Mouse (Mus musculus): ENCODE data around the gene Pced1b. TPM values are rescaled to one million over a fixed set of nuclear protein-coding genes. Genes with fewer than 3 reads are reported as not detected.
A peak's percentile ranks its signal among the peaks of the same experiment; 100 is the strongest.

Gene Pced1b
- polyA plus RNA-seq, 1 experiment from 2014 or later = 6.0 TPM

DNA sequence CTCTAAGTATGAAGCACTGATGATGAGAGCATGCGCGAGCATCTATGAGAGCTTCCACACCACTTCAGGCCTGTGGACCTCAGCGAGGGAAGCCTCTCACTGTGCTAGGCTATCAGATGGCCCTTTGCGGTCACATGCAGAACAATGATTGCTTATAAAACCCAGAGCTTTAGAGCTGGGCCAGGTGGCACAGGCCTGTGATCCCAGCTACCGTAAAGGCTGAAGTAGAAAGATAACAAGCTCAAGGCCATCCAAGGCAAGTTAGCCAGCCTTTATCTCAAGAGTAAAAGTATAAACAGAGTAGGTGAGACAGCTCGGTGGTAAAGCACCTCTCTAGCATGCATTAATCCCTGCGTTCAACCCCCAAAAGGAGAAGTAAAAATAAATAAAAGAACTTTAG lies 158.1 kb downstream of the Pced1b start:
- Histone ChIP-seq H3K4me3 (ENCODE audit: low read length) (no peak overlapping the region), H3K4me2 (ENCODE audit: low read depth, low read length) (no peak overlapping the region), H3K9ac (ENCODE audit: low read length) (no peak overlapping the region), H3K27me3 (ENCODE audit: control insufficient read depth, insufficient read depth, low read depth, low read length) (no peaks in the 10 kb centered on the region), H3K36me3 (ENCODE audit: control insufficient read depth, insufficient read depth, low read length) (no peaks in the 10 kb centered on the region), H3K9me3 (ENCODE audit: control insufficient read depth, low read length) (no peaks in the 10 kb centered on the region), H3K4me1 (replicated peaks; ENCODE audit: control insufficient read depth, insufficient read depth, low read length) (peaks cover 13% of the 10 kb centered on the region), H3K27ac (ENCODE audit: low read length) (no peak overlapping the region)
- 55% methylated on average over 7 of the region's 7 CpGs for WGBS
- no peak for ATAC-seq (ENCODE audit: low read depth)

DNA sequence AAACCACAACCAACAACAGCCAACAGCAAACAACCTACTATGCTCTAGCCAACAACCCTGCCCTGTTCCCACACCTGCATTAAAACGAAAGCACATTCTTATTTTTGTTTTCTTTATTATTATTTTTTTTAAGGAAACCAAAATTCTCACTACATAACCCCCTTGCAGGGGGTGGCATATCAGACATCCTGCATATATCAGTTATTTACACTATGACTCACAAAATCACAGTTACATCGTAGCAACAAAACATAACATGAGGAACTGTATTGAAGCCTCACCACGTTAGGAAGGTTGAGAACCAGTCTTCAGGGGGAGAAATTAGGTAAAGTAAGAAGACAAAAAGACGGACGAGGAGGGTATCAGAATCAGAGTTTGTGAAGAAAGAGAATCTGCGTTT lies 159.2 kb downstream of the Pced1b start:
- Histone ChIP-seq H3K9ac (ENCODE audit: low read length) (no peak overlapping the region), H3K4me3 (ENCODE audit: low read length) (no peak overlapping the region), H3K27ac (ENCODE audit: low read length) (no peak overlapping the region), H3K27me3 (ENCODE audit: control insufficient read depth, insufficient read depth, low read depth, low read length) (no peaks in the 10 kb centered on the region), H3K9me3 (ENCODE audit: control insufficient read depth, low read length) (no peaks in the 10 kb centered on the region), H3K36me3 (ENCODE audit: control insufficient read depth, insufficient read depth, low read length) (no peaks in the 10 kb centered on the region), H3K4me2 (ENCODE audit: low read depth, low read length) (no peak overlapping the region), H3K4me1 (replicated peaks; ENCODE audit: control insufficient read depth, insufficient read depth, low read length) (peaks cover 13% of the 10 kb centered on the region)
- no peak for ATAC-seq (ENCODE audit: low read depth)
- 83% methylated on average over 6 of the region's 6 CpGs for WGBS

DNA sequence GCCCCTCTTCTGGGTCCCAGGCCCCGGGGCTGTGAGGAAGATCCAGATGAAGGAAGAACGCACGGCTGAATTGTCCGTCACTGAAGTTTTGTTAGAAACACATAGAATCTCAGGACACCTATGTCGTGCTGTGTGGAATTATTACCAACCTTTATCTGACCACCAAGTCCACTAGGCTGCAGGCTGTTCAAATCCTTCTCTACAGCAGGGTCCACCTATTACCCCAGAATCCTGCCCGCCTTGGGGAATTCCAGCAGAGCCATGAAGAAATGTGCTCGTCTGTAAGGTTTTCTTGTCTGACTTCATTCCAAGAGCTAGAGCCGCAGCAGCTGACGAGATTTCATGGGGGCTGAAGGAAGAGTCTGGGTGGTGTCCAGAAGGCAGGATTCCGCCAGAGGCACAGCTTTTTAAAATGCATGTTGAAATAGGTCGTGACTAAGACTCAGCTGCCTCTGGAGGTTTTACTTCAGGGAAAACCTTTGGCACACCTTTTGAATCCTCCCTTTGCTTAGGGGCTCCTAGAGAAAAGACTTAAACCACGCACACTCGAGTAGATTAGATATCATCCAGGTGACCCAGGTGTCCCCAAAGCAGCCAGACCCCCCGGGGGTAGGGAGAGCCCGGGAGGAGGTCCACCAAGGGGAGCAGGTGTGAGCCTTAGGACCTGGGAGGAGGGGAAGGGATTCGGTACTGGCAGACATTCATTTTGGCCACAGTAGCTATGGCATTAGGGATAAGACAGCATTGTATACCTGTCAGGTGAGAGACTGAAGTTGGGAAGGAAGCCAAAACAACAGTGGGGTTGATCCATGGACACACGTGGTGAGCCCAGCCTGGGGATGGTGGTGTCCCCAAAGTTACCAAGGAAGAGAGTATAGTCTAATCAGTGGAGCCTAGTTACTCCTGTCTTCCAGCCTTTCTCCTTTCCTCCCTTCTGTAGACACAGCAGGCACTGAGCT lies 160.9 kb downstream of the Pced1b start:
- peak; percentile 49; the same call in 1 of the 2 replicates for ATAC-seq (ENCODE audit: low read depth)
- Histone ChIP-seq H3K4me2 (ENCODE audit: low read depth, low read length) (0 out of 2 replicates have a peak overlapping the region, but pooled peaks have one; percentile 10), H3K9me3 (ENCODE audit: control insufficient read depth, low read length) (no peaks in the 10 kb centered on the region), H3K4me3 (ENCODE audit: low read length) (no peak overlapping the region), H3K9ac (ENCODE audit: low read length) (no peak overlapping the region), H3K27me3 (ENCODE audit: control insufficient read depth, insufficient read depth, low read depth, low read length) (no peaks in the 10 kb centered on the region), H3K4me1 (replicated peaks; ENCODE audit: control insufficient read depth, insufficient read depth, low read length) (peaks cover 13% of the 10 kb centered on the region), H3K36me3 (ENCODE audit: control insufficient read depth, insufficient read depth, low read length) (no peaks in the 10 kb centered on the region), H3K27ac (ENCODE audit: low read length) (no peak overlapping the region)
- WGBS = 43% methylated on average over 17 of the region's 17 CpGs

DNA sequence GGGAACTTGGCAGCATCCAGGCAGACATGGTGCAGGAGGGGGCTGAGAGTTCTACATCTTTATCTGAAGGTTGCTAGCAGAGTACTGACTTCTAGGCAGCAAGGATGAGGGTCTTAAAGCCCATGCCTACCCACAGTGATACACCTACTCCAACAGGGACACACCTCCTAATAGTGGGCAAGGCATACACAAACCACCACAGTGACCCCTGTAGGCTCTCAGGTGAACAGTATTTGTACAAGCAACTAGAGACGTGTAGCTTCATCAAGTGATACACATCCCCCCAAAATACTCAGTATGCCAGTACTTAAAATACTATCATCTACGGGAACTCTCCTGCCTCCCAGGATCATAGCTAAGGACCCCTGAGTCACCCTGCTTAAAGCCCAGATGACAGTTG lies 164.2 kb downstream of the Pced1b start:
- Histone ChIP-seq H3K27me3 (ENCODE audit: control insufficient read depth, insufficient read depth, low read depth, low read length) (no peaks in the 10 kb centered on the region), H3K27ac (ENCODE audit: low read length) (no peak overlapping the region), H3K4me2 (ENCODE audit: low read depth, low read length) (no peak overlapping the region), H3K4me1 (replicated peaks; ENCODE audit: control insufficient read depth, insufficient read depth, low read length) (peaks cover 13% of the 10 kb centered on the region), H3K9me3 (ENCODE audit: control insufficient read depth, low read length) (no peaks in the 10 kb centered on the region), H3K9ac (ENCODE audit: low read length) (no peak overlapping the region), H3K36me3 (ENCODE audit: control insufficient read depth, insufficient read depth, low read length) (no peaks in the 10 kb centered on the region), H3K4me3 (ENCODE audit: low read length) (no peak overlapping the region)
- ATAC-seq (ENCODE audit: low read depth) = no peak
- 90% methylated on average over 2 of the region's 2 CpGs for WGBS

GRCm38 (mm10) chr15:97411671-97412070 lies 164.8 kb downstream of the Pced1b start:
- H3K27me3 ChIP-seq (ENCODE audit: control insufficient read depth, insufficient read depth, low read depth, low read length) = no peaks in the 10 kb centered on the region
- H3K4me2 ChIP-seq (ENCODE audit: low read depth, low read length) = no peak overlapping the region
- no peak overlapping the region for H3K4me3 ChIP-seq (ENCODE audit: low read length)
- no peak overlapping the region for H3K27ac ChIP-seq (ENCODE audit: low read length)
- peaks cover 13% of the 10 kb centered on the region for H3K4me1 ChIP-seq (replicated peaks; ENCODE audit: control insufficient read depth, insufficient read depth, low read length)
- no peak overlapping the region for H3K9ac ChIP-seq (ENCODE audit: low read length)
- H3K36me3 ChIP-seq (ENCODE audit: control insufficient read depth, insufficient read depth, low read length) = no peaks in the 10 kb centered on the region
- 90% methylated on average over 6 of the region's 6 CpGs for WGBS
- no peaks in the 10 kb centered on the region for H3K9me3 ChIP-seq (ENCODE audit: control insufficient read depth, low read length)
- ATAC-seq (ENCODE audit: low read depth) = no peak

- H3K27me3 ChIP-seq (ENCODE audit: control insufficient read depth, insufficient read depth, low read depth, low read length) = no peaks in the 10 kb centered on the region
- H3K4me3 ChIP-seq (ENCODE audit: low read length) = no peak overlapping the region
- no peak overlapping the region for H3K4me2 ChIP-seq (ENCODE audit: low read depth, low read length)
- H3K4me1 ChIP-seq (replicated peaks; ENCODE audit: control insufficient read depth, insufficient read depth, low read length) = peaks cover 12% of the 10 kb centered on the region
- 67% methylated on average over 8 of the region's 8 CpGs for WGBS
- H3K9ac ChIP-seq (ENCODE audit: low read length) = no peak overlapping the region
- no peak overlapping the region for H3K27ac ChIP-seq (ENCODE audit: low read length)
- H3K36me3 ChIP-seq (ENCODE audit: control insufficient read depth, insufficient read depth, low read length) = no peaks in the 10 kb centered on the region
- no peak for ATAC-seq (ENCODE audit: low read depth)
- H3K9me3 ChIP-seq (ENCODE audit: control insufficient read depth, low read length) = no peaks in the 10 kb centered on the region
These were observed 165.4 kb downstream of the Pced1b start for GRCm38 (mm10) chr15:97412308-97412707.

DNA sequence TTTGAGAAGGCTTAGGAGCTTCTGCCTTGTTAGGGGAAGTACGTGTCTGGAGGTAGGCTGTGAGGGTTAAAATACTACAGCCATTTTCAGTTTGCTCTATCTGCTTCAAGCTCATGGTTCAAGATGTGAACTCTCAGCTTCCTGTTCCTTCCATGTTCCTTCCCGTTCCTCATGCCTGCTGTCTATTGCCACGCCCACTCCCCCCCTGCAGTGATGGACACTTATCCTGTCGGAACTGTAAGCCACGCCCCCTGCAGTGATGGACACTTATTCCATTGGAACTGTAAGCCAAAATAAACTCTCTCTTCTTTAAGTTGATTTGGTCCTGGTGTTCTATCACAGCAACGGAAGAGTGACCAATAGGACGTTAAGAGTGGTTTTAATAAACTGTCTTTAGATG lies 166.0 kb downstream of the Pced1b start:
- WGBS = 82% methylated on average over 7 of the region's 7 CpGs
- no peak overlapping the region for H3K9ac ChIP-seq (ENCODE audit: low read length)
- no peak overlapping the region for H3K27ac ChIP-seq (ENCODE audit: low read length)
- H3K4me3 ChIP-seq (ENCODE audit: low read length) = no peak overlapping the region
- no peak overlapping the region for H3K4me2 ChIP-seq (ENCODE audit: low read depth, low read length)
- no peaks in the 10 kb centered on the region for H3K9me3 ChIP-seq (ENCODE audit: control insufficient read depth, low read length)
- no peak for ATAC-seq (ENCODE audit: low read depth)
- H3K36me3 ChIP-seq (ENCODE audit: control insufficient read depth, insufficient read depth, low read length) = no peaks in the 10 kb centered on the region
- peaks cover 6% of the 10 kb centered on the region for H3K4me1 ChIP-seq (replicated peaks; ENCODE audit: control insufficient read depth, insufficient read depth, low read length)
- H3K27me3 ChIP-seq (ENCODE audit: control insufficient read depth, insufficient read depth, low read depth, low read length) = no peaks in the 10 kb centered on the region

GRCm38 (mm10) chr15:97414718-97415413 lies 168.0 kb downstream of the Pced1b start:
- WGBS = 58% methylated on average over 12 of the region's 12 CpGs
- Histone ChIP-seq H3K4me2 (ENCODE audit: low read depth, low read length) (no peak overlapping the region), H3K9ac (ENCODE audit: low read length) (no peak overlapping the region), H3K4me3 (ENCODE audit: low read length) (no peak overlapping the region), H3K27me3 (ENCODE audit: control insufficient read depth, insufficient read depth, low read depth, low read length) (no peaks in the 10 kb centered on the region), H3K27ac (ENCODE audit: low read length) (no peak overlapping the region), H3K36me3 (ENCODE audit: control insufficient read depth, insufficient read depth, low read length) (no peaks in the 10 kb centered on the region), H3K9me3 (ENCODE audit: control insufficient read depth, low read length) (no peaks in the 10 kb centered on the region), H3K4me1 (replicated peaks; ENCODE audit: control insufficient read depth, insufficient read depth, low read length) (no peaks in the 10 kb centered on the region; the same call in 1 of the 2 replicates)
- ATAC-seq (ENCODE audit: low read depth) = no peak

DNA sequence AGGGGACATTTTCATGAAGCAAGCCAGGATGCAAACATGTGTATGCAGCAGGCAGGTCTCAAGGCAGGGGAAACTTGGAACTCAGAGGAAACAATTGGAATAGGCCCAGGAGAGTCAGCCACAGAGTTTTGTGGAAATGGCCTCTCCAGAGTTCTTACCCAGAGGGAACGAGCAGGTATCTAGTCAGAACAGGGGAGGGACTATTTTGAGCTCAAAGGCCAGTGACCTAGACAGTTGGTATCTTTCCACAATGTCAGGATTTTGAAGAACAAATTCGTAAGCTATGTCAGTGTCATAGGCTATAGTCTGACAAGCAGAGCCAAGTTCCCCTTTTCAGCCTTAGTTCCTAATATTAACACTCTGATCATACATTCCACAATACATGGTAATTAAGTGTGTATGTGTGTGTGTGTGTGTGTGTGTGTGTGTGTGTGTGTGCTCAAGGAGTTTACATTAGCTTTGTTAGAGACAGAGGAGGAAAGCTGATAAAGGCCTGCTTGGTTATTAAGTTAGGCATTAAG lies 168.6 kb downstream of the Pced1b start:
- H3K27me3 ChIP-seq (ENCODE audit: control insufficient read depth, insufficient read depth, low read depth, low read length) = no peaks in the 10 kb centered on the region
- no peak overlapping the region for H3K9ac ChIP-seq (ENCODE audit: low read length)
- H3K4me3 ChIP-seq (ENCODE audit: low read length) = no peak overlapping the region
- no peak for ATAC-seq (ENCODE audit: low read depth)
- no peak overlapping the region for H3K27ac ChIP-seq (ENCODE audit: low read length)
- 55% methylated on average over 2 of the region's 2 CpGs for WGBS
- H3K9me3 ChIP-seq (ENCODE audit: control insufficient read depth, low read length) = no peaks in the 10 kb centered on the region
- no peaks in the 10 kb centered on the region for H3K36me3 ChIP-seq (ENCODE audit: control insufficient read depth, insufficient read depth, low read length)
- no peaks in the 10 kb centered on the region; the same call in 1 of the 2 replicates for H3K4me1 ChIP-seq (replicated peaks; ENCODE audit: control insufficient read depth, insufficient read depth, low read length)
- no peak overlapping the region for H3K4me2 ChIP-seq (ENCODE audit: low read depth, low read length)

All from lung, embryonic 16.5 days (tissue).